Mouse (Mus musculus): ENCODE measurements around the gene 1700067P10Rik. TPM values are rescaled to one million over a fixed set of nuclear protein-coding genes. Genes with fewer than 3 reads are reported as not detected.

1700067P10Rik gene
- polyA plus RNA-seq (2012; rRNA removed) = 0.09 and 0.12 TPM in 2 replicates

DNA sequence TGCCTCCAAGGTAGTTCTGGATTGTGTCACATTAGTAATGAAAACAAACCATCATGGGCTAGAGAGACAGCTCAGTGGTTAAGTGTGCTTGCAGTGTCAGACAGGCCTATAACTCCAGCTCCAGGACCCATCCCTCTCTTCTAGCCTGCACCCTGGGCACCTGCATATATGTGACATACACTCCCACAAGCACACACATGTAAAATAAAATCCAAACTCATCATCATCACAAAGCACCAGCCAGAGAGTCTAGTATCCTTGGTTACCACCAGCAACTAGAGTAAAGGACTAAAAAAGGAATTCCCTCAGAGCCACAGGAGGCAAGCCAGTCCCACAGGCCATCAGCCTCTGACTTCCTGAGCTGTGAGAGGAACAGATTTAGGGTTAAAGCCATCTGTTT is at the start of gene 1700067P10Rik:
Gene 1700067P10Rik (plus strand): TSS at position 301 of the 400 bp plus-strand sequence.
- no peak for DNase-seq (ENCODE audit: low spot score)

DNA sequence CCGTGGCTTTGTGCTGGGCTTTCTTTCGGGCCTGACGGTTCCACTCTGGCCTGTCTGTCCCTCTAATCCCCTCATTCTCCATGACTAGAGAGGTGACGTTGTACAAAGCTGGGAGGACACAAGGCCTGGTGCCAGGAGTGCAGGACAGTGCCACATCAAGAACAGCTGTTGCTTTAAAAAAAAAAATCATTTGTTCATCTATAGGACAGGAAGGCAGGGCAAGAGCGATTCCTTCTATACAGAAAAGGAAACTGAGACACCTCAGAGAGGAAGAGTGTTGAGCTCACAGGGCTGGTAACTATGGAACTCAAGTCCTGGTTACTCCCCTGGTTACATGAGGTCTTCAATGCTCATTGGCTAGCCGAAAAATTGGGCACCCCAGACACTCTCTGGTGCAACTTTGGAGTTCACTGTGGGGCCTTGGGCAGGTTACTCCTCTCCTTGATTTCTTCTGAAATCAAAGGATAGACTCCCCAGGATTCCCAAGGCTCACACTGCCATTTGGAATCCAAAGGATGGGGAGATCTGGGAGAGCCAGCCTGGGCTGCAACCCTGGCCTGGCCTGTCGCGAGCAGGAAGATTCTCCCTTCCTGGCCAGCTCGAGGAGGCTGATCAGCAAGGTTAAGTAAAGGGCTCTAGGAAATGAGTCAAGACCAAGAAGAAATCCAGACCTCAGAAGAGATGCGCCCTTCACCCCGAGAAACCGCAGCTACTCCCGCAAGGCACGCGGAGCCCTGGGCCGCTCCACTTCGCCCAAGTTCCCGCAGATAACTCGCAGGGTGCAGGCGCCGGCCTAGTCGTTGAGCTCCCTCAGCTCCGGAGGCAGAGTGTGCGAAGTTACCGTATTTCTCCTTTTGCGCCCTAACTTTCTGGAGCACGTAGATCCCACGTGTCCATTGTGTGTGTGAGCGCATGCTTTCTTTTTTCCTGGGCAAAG is 47.5 kb upstream of the 1700067P10Rik start:
- peak; percentile 43 for DNase-seq (ENCODE audit: low spot score)

DNA sequence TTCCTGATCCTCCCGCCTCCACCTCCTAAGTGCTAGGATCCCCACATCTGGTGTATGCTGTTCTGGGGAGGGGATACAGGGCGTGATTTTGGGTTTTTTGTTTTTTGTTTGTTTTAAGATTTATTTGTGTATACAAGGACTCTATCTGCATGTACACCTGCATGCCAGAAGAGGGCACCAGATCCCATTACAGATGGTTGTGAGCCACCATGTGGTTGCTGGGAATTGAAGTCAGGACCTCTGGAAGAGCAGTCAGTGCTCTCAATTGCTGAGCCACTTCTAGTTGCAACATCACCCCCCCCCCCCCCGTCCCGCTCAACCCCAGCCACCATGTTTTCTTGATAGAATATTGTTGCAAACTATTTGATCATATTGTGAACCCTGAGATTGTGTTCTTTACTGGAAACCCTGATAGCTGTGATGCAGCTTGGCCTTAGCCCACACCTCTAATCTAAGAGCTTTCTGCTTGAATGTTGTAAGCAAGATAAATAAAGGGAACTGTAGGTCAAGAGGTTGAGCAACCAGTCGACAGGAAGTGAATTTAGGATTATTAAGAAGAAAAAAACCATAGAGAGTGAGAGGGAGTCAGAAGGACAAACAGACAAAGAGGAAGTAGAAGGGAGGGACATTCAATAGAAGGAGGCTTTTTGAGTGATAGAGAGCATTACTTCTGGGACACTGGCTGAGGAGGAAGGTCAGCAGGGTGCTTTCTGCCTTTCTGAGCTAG is 45.8 kb upstream of the 1700067P10Rik start:
- no peak for DNase-seq (ENCODE audit: low spot score)

DNA sequence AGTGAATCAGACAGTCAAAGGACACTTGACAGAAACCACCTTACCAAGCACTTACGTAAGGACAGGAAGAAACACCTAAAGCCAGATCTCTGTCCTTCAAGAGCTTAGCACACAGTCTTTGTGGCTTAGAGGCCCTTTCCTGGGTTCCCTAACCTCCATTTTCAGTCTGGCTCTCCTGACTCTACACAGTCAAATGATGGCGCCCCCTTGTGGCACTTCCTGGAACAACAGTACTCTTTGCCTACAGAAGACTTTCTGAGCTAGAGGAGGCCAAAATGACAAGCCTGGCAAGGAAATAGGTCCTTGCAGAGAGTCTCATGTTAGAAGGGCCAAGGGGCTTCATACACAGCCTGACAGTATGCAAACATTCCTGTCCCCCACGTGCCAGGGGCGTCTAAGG is 43.5 kb upstream of the 1700067P10Rik start:
- peak; percentile 48 for DNase-seq (ENCODE audit: low spot score)

DNA sequence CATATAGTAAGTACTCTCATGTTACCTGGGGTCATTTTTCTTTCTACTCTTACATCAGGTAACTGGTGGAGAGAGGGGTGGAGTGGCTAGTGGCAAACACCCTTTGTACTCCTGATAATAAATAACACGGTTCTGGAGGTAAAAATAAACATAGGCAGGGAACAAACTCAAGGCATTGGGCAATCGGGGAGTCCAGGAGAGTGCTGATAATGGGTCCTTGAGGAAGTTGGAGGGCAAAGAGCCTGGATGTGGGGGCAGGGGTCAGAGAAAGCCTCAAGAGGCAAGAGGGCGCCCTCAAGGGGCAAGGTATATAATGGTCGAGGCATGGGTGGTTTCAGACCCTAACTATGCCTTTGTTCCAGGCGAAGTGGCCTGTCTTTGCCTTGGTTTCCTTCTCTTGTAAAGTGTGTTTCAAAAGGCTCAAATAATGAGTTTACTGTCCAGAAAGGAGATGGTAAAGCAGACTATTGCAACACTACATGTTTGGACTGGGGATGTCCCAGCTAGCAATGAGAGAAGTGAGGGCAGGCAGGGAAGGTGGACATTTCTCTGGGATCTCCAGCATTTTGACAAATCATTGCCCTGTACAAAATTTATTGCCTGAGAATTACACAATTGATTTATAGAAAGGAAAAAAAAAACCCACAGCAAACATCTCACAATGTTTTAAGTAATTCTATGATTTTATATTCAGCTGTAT is 37.3 kb upstream of the 1700067P10Rik start:
- no peak for DNase-seq (ENCODE audit: low spot score)

DNA sequence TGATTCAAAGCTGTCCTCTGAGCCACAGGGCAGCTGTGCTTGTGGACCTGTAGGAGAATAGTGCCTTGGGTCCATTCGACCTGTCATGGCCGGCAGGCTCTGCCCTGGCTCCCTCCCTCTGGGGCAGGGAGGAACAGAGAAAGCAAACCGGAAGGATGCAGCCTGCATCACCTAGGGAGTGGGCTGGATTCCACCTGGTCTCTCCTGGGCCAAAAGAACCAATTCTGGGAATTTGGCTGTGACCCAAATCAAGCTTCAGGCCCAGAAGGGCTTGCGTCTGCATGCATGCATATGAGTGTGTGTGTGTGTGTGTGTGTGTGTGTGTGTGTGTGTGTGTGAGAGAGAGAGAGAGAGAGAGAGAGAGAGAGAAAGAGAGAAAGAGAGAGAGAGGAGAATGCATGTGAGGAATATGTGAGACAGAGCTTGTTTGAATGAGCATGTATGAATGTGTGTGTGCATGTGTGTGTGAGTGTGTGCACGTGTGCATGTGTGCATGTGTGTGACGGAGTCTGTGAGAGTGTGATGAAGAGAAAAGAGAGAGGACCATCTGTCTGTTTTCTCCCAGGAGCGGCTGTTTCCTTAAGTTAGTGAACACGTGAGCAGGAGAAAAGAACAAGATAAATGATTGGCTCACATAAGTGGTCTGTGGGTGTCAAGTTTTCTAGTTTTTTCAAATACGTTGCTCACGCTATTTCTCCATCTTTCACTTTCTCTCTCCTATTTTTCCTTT is 36.6 kb upstream of the 1700067P10Rik start:
- no peak for DNase-seq (ENCODE audit: low spot score)

DNA sequence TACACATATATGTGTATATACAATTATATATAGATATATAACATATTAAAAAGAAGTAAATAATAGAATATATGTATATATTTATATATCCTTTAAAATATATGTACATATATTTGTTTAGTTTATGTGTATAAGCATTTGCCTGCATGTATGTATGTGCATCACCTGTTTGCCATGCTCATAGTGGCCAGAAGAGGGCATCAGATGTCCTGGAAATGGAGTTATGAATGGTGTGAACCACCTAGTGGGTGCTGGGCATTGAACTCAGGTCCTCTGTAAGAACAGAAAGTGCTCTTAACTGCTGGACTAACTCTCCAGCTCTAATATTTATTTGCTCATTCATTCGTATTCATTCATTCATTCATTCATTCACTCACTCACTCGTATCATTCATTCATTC is 35.5 kb upstream of the 1700067P10Rik start:
- no peak for DNase-seq (ENCODE audit: low spot score)

DNA sequence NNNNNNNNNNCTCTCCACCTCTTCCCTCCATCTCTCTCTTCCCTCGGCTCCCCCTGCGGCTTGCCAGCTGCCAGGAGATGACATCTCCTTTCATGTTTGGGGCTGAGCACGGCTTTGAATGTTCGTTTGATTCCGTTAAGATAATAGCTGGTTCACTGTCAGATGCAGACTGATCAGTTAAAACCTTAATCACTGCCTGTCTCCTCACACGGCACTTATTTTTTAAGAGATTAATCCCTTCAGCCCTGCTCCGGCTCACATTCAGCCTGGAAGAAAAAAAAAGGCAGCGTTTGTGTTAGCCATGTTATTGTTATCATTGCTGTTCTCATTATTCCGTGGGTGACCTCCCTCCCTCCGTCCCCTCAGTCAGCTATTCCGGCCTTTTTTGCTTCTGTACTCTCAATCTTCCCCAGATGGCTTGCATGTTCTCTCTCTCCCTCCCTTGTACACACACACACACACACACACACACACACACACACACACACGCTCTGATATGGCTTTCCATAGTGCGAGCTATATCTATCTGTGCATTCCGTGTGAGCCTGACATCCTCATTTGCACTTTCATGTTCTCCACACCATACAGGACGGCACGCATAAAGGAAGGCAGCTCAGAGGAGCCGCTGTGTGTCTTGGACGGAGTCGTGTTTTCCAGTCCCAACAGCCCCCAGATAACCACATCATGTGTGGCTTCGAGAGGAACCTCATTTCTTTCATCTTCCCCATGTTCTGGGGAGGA is 33.9 kb upstream of the 1700067P10Rik start:
- no peak for DNase-seq (ENCODE audit: low spot score)

DNA sequence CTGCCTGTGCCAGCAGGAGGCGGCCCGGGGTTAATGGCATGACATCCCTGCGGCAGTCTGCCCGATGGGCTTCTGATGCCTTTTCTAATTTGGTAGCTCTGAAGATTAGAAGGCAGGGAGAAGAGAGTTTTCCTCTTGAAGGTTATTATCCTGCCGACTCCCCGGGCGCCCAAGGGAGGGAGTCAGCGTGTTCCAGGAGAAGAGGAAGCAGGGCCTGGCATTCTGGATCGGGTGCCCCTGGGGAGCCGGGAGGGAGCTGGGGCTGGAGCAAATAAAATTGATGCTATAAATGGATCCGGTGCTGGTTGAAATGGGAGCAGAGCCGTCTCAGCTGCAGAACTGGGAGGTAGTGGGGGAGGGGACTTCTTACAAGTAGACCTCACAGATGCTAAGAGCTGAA is 31.7 kb upstream of the 1700067P10Rik start:
- DNase-seq (ENCODE audit: low spot score) = no peak

DNA sequence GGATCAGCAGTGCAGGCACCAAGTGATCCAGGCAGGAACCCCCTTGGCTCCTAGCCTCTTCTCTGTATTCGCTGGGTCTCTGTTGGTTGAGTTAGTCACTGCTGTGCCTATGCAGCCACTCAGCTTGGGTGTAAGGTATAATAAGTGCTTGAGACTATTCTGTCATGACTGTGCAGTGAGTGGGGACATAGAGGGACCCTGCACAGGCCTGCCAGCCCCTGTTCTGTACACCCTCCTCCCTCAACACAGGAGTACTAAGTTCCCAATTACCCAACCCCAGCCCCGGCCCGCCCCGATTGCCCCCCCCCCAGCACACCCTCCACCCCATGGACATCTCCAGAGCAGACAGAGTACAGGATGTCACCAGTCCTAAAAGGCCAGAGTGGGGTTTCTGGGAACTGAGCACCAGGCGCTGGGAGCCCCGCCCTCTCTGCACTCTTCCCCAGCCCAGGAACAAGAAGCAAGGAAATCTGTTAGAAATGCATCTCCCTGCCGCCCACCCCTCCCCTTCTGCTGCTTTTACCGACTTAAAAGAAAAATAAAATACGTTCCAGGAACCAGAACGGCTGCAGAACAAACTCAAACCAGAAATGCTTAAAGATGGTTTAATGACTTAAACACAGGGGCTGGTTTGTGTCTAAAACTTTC is 24.8 kb upstream of the 1700067P10Rik start:
- no peak for DNase-seq (ENCODE audit: low spot score)

DNA sequence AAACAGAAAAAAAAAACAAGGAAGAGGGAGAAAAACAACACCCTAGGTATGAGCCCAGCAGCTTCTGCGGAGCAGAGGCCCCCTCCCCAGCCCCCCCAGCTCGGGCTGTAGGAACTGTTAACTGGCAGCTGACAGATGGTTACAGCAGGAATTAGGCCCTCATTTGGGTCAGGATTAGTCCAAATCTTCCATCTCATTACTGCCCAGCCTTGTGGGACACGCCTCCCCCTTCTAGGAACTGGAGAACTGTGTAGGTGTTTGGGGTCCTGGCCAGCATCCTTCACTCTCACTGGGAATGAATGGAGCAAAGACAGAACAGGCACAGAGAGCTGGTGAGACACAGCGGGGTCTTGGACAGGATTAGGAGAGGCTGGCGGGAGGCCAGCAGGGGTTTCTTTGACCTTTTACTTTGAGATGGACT is 24.0 kb upstream of the 1700067P10Rik start:
- DNase-seq (ENCODE audit: low spot score) = no peak

DNA sequence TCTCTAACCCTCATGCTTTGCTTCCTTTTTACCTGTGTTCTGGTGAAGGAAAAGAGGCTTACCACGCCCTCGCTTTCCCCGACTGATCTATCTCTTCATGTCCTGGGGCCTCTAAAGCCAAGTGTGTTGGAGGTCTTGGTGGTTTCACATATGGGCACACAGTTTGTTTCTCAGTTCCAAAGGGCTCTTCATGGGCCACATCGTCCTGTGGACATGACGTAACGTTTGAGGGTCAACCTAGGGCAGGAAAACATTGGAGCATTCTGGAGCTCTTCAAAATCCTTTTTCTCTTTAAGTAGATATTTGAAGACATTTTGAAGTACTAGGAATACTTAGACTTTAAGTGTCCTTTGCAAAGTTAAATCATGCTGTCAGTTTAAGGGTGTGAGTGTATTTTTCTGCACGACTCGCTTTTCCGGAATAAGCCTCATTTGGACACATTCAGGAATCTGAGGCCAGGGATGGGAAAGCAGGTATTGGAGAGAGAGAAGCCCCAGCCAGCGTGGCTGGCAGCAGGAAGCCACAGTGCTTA is 22.0 kb upstream of the 1700067P10Rik start:
- DNase-seq (ENCODE audit: low spot score) = no peak

DNA sequence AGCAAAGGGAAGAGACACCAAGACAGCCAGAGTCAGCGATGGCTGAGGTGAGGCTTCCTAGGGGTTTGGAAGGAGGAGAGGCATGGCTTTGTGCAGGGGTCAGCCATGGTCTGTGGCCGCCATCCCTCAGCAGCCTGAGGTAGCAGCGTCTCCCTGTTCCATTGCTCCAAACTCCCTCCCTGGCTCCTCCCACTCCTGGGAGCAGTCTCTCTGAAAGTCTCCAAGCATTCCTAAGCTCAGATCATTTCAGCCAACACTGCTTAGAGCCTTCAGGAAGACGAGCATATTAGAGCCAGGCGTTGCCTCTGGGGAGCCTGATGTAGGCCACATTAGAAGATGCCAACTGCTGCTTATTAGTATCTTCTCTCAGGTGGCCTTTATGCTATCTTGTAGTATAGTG is 21.4 kb upstream of the 1700067P10Rik start:
- no peak for DNase-seq (ENCODE audit: low spot score)

DNA sequence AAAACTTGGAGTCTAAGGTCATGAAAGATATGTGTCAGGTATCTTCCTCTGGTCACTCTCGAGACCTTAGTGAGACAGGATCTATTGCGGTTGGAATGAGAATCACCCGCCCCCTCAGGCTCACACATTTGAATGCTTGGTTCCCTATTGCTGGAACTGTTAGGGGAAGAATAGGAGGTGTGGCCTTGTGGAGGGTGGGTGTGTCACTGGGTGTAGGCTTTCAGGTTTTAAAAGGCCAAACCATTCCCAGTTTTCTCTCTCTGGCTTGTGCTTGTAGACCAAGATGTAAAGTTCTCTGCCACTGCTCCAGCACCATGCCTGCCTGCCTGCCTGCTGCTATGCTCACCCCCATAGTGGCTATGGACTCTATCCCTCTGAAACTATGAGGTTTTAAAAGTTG is 8.5 kb upstream of the 1700067P10Rik start:
- no peak for DNase-seq (ENCODE audit: low spot score)

DNA sequence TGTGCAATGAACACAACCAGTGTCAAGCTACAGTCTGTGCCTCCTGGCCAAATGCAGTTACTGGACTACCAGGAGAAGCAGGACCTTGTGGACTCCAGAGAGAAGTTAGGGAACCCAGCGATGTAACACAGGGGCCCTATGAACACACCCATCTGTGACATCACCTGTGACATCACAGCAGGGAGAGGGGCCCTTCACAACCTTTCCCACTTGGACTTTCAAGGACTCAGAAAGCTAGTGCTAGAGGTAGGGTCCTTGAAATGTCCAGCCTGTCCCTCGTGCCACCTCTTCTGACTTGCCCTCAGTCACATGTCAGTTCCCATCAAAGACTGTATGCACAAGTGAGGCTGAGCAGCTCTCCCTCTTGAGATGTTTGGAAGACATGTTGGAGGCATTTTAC is 327 bp downstream of the 1700067P10Rik start:
- DNase-seq (ENCODE audit: low spot score) = no peak

DNA sequence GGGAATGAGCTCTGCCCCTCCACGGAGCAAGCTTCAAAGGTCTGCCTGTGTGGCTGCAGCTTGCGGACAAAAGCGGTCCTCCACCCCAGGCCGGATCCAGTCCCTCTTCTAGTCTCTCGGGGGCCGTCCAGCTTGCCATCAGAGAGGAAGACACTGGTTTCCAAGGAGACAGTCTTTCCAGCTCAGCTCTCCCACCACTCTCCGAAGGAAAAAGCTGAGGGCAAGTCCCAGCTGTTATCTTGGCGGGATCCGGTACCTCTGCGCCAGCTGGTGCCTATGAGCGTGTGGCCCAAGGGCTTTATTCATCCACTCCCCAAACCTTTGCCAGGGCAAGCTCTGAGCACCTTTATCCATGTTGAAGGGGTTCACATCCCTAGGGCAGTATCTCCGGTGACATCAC is 1.2 kb downstream of the 1700067P10Rik start:
- DNase-seq (ENCODE audit: low spot score) = no peak

DNA sequence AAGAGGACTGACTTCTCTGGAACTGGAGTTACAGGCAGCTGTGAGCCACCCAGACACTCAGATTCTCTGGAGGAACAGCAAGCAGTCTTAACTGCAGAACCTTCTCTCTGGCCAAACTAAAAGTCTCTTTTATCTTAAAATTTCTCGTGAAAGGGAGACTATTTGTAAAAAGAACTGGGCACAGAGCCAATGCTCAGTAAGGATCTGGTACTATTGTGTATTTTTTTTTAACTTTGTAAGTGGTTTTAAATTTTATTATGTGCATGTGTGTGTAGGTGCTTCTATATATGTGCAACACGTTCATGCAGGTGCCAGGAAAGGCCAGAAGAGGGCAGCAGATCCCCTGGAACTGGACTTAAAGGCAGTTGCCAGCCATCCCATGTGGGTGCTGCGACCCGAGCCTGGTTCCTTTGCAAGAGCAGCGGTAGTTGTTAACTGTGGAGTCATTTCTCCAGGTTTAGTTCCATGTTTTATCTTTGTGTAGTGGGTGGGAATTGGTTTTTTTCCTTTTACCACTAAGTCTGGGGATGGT is 4.2 kb downstream of the 1700067P10Rik start:
- DNase-seq (ENCODE audit: low spot score) = no peak

DNA sequence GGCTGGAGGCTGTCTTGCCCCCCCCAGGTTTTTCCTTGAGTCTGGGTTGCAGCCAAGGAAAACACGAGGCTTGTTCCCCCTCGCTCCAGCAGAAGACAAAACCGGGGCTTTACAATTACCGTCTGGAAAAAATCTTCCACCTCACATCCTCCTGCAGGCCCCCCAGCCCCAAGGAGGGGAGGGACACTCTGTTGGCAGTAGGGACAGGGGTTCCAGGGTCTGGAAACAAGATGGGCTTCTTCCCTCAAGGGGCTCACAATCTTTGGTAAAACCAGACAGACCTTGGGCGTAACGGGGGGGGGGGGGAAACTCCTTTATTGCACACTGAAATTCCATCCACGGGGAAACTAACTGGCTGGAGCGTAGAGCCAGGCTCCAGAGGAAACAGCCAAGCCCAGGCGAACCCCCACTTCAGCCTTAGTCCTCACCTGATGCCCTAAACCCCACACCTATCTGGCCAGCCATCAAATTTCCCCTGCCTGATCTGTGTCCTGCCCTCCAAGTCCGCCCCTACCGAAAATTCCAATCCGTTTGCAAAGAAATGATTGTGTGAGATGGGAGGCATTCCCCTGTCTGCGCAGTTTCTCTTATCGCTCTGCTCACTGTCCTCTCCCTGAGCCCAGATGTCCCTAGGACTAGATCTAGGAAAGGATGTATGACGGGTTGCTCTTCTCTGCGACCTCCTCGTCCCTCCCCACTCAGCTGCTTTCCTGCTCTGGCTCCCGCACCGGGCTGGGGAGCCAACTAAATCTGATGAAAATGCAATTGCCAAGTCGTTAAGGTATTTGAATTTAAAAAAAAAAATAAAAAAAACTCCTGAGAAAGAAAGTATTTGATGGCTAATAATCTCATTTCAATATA is 5.9 kb downstream of the 1700067P10Rik start:
- DNase-seq (ENCODE audit: low spot score) = no peak

DNA sequence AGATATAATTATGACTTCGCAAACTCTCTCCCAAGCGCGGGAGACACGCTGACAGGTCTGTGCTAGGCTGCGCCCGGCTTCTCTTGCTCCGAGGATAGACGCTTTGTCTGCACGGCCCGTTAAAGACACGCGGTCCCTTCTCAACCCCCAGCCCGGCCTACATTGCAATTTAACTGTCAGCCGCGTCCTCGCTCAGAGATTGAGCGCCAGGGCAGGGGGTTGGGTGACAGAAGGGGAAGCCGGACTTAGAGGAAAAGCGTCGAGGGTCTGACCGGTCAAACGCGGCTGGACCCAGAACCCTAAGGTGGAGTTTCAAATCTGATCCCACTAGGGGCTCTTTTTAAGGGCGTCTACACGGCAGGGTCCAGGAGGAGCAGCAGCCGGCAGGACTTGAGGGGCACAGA is 6.6 kb downstream of the 1700067P10Rik start:
- no peak for DNase-seq (ENCODE audit: low spot score)
